Mouse (Mus musculus): Measurements from ENCODE around the gene Thy1.
A peak's percentile ranks its signal among the peaks of the same experiment; 100 is the strongest.

The Thy1 gene

GRCm38 (mm10) chr9:44042836-44043707 lies at the start of gene Thy1:
TSS of gene Thy1 (plus strand) at chr9:44043384.
- DNase-seq (ENCODE audit: low spot score) = peak; percentile 100

GRCm38 (mm10) chr9:43997681-43998080 lies 45.5 kb upstream of the Thy1 start:
- DNase-seq (ENCODE audit: low spot score) = peak; percentile 28

- no peak for DNase-seq (ENCODE audit: low spot score)
Measured at GRCm38 (mm10) chr9:43998851-43999250, 44.3 kb upstream of the Thy1 start.

GRCm38 (mm10) chr9:44004362-44004761 lies 38.8 kb upstream of the Thy1 start:
- no peak for DNase-seq (ENCODE audit: low spot score)

GRCm38 (mm10) chr9:44005305-44005704 lies 37.9 kb upstream of the Thy1 start:
- DNase-seq (ENCODE audit: low spot score) = no peak

- no peak for DNase-seq (ENCODE audit: low spot score)
Measured at GRCm38 (mm10) chr9:44007323-44007722, 35.9 kb upstream of the Thy1 start.

GRCm38 (mm10) chr9:44007991-44008390 lies 35.2 kb upstream of the Thy1 start:
- no peak for DNase-seq (ENCODE audit: low spot score)

GRCm38 (mm10) chr9:44010900-44011299 lies 32.3 kb upstream of the Thy1 start:
- no peak for DNase-seq (ENCODE audit: low spot score)

- DNase-seq (ENCODE audit: low spot score) = no peak
Measured at GRCm38 (mm10) chr9:44011668-44012067, 31.5 kb upstream of the Thy1 start.

- DNase-seq (ENCODE audit: low spot score) = no peak
Measured at GRCm38 (mm10) chr9:44012164-44012563, 31.0 kb upstream of the Thy1 start.

GRCm38 (mm10) chr9:44012761-44013301 lies 30.4 kb upstream of the Thy1 start:
- no peak for DNase-seq (ENCODE audit: low spot score)

- no peak for DNase-seq (ENCODE audit: low spot score)
Measured at GRCm38 (mm10) chr9:44013781-44014180, 29.4 kb upstream of the Thy1 start.

GRCm38 (mm10) chr9:44016304-44016703 lies 26.9 kb upstream of the Thy1 start:
- peak; percentile 21 for DNase-seq (ENCODE audit: low spot score)

- no peak for DNase-seq (ENCODE audit: low spot score)
Measured at GRCm38 (mm10) chr9:44017846-44018245, 25.3 kb upstream of the Thy1 start.

GRCm38 (mm10) chr9:44020001-44020400 lies 23.2 kb upstream of the Thy1 start:
- DNase-seq (ENCODE audit: low spot score) = no peak

- no peak for DNase-seq (ENCODE audit: low spot score)
Measured at GRCm38 (mm10) chr9:44022100-44022847, 20.9 kb upstream of the Thy1 start.

GRCm38 (mm10) chr9:44024096-44024495 lies 19.1 kb upstream of the Thy1 start:
- DNase-seq (ENCODE audit: low spot score) = no peak

- DNase-seq (ENCODE audit: low spot score) = no peak
Measured at GRCm38 (mm10) chr9:44029580-44030236, 13.5 kb upstream of the Thy1 start.

- no peak for DNase-seq (ENCODE audit: low spot score)
Measured at GRCm38 (mm10) chr9:44030646-44031045, 12.5 kb upstream of the Thy1 start.

GRCm38 (mm10) chr9:44031079-44031478 lies 12.1 kb upstream of the Thy1 start:
- no peak for DNase-seq (ENCODE audit: low spot score)

- no peak for DNase-seq (ENCODE audit: low spot score)
Measured at GRCm38 (mm10) chr9:44031946-44032345, 11.2 kb upstream of the Thy1 start.

- no peak for DNase-seq (ENCODE audit: low spot score)
Measured at GRCm38 (mm10) chr9:44033317-44033716, 9.9 kb upstream of the Thy1 start.
